Mouse (Mus musculus): ENCODE data around the gene Apip. TPM values are rescaled to one million over a fixed set of nuclear protein-coding genes. Genes with fewer than 3 reads are reported as not detected.
A peak's percentile ranks its signal among the peaks of the same experiment; 100 is the strongest.

The Apip gene
- polyA plus RNA-seq, 1 experiment from 2014 or later: 70.4 TPM

DNA sequence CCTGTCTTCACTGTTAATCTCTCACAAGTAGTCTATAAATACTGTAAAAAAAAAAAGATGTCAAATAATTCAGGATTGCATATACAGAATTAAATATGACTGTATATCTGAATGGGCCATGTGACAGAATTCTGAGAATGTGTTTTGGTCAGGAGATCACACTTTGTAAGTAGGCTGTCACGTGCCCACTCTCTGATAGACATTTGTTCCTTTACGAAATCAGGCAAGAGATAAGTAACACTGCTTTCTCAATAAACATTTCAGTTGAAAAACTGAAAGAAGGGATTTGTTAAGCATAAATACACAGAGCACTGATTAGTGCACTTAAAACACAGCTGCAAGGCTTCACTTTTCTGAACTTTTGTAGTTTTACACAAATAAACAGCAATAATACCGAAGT, 2.9 kb upstream of the Apip start:
- Histone ChIP-seq H3K36me3 (ENCODE audit: insufficient read depth, low read length) (no peaks in the 10 kb centered on the region), H3K4me1 (ENCODE audit: insufficient read depth, low read depth, low read length) (no peaks in the 10 kb centered on the region), H3K27ac (ENCODE audit: low read length) (no peak overlapping the region), H3K4me2 (replicated peaks; ENCODE audit: low read depth, low read length) (no peak overlapping the region), H3K9ac (replicated peaks; ENCODE audit: low read depth) (no peak overlapping the region), H3K4me3 (ENCODE audit: low read depth, low read length) (no peak overlapping the region), H3K9me3 (ENCODE audit: low read length) (no peaks in the 10 kb centered on the region), H3K27me3 (replicated peaks; ENCODE audit: insufficient read depth, low read length) (no peaks in the 10 kb centered on the region)
- ATAC-seq: no peak
- DNase-seq (ENCODE audit: low spot score): peak; percentile 74
- 35% methylated on average over 3 of the region's 3 CpGs for WGBS
- no peak for TF ChIP-seq CTCF (IDR thresholded peaks at IDR 0.05)
- no peak for TF ChIP-seq EP300 (IDR thresholded peaks at IDR 0.05)

DNA sequence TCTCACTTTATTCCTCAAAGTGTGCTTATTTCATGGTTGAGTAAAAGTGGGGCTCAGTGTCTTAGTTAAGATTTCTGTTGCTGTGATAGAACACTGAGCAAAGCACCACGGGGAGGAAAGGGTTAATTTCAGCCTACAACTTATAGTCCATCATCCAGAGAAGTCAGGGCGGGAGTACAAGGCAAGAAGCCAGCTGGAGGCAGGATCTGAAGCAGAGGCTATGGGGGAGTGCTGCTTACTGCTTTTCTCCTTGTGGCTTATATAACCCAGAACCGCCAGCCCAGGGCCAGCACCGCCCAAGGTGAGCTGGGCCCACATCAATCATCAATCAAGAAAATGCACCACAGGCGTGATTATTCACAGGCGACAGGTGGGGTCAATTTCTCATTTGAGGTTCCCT, 7.6 kb downstream of the Apip start:
- TF ChIP-seq EP300 (IDR thresholded peaks at IDR 0.05) (no peak), CTCF (IDR thresholded peaks at IDR 0.05) (no peak)
- no peak overlapping the region for H3K9ac ChIP-seq (replicated peaks; ENCODE audit: low read depth)
- H3K9me3 ChIP-seq (ENCODE audit: low read length): no peaks in the 10 kb centered on the region
- H3K36me3 ChIP-seq (ENCODE audit: insufficient read depth, low read length): no peaks in the 10 kb centered on the region
- ATAC-seq (no peak), DNase-seq (ENCODE audit: low spot score) (no peak)
- no peaks in the 10 kb centered on the region for H3K4me1 ChIP-seq (ENCODE audit: insufficient read depth, low read depth, low read length)
- no peak overlapping the region for H3K4me3 ChIP-seq (ENCODE audit: low read depth, low read length)
- H3K27ac ChIP-seq (ENCODE audit: low read length): no peak overlapping the region
- H3K27me3 ChIP-seq (replicated peaks; ENCODE audit: insufficient read depth, low read length): no peaks in the 10 kb centered on the region
- H3K4me2 ChIP-seq (replicated peaks; ENCODE audit: low read depth, low read length): no peak overlapping the region
- 53% methylated on average over 6 of the region's 6 CpGs for WGBS

DNA sequence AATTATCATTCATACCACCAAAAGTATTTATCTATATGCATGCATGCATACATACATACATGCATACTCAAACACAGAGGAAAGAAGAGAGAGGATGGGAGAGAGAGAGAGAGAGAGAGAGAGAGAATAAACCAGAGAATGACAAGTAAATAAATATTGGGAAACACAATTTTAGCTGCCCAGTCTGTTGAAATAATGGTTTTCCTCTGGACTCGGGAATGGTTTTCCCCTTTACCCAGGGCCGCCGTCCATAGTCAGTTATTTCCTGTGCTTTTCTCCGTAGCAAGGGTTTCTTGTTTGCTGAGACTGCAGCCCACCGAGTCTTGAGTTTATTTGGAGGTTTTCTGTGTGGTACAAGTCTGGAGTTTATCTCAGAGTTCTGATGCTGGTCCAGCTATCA, 8.2 kb downstream of the Apip start:
- ATAC-seq (no peak), DNase-seq (ENCODE audit: low spot score) (peak; percentile 32)
- no peaks in the 10 kb centered on the region for H3K4me1 ChIP-seq (ENCODE audit: insufficient read depth, low read depth, low read length)
- H3K4me2 ChIP-seq (replicated peaks; ENCODE audit: low read depth, low read length): no peak overlapping the region
- H3K27ac ChIP-seq (ENCODE audit: low read length): no peak overlapping the region
- WGBS: 36% methylated on average over 5 of the region's 5 CpGs
- no peak overlapping the region for H3K9ac ChIP-seq (replicated peaks; ENCODE audit: low read depth)
- TF ChIP-seq CTCF (IDR thresholded peaks at IDR 0.05): no peak
- no peak for TF ChIP-seq EP300 (IDR thresholded peaks at IDR 0.05)
- no peak overlapping the region for H3K4me3 ChIP-seq (ENCODE audit: low read depth, low read length)
- H3K9me3 ChIP-seq (ENCODE audit: low read length): no peaks in the 10 kb centered on the region
- H3K27me3 ChIP-seq (replicated peaks; ENCODE audit: insufficient read depth, low read length): no peaks in the 10 kb centered on the region
- no peaks in the 10 kb centered on the region for H3K36me3 ChIP-seq (ENCODE audit: insufficient read depth, low read length)

DNA sequence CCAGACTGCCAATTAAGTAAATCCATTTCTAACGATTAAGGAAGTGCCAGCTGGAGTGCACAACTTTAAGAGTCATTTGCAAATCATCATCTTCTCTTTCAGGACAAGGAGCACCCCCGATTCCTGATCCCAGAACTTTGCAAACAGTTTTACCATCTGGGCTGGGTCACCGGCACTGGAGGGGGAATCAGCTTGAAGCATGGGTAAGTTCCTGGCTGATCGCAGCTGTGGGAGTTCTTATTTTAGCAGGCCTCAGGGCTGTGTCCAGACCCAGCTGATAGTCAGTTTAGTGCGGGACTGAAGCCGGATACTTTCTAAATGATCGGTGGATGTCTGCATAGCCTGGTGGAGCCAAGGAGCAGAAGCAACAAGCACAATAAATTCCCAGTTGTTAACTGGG, 9.4 kb downstream of the Apip start:
- no peak overlapping the region for H3K4me2 ChIP-seq (replicated peaks; ENCODE audit: low read depth, low read length)
- no peaks in the 10 kb centered on the region for H3K36me3 ChIP-seq (ENCODE audit: insufficient read depth, low read length)
- H3K9me3 ChIP-seq (ENCODE audit: low read length): no peaks in the 10 kb centered on the region
- TF ChIP-seq CTCF (IDR thresholded peaks at IDR 0.05): no peak
- no peak for TF ChIP-seq EP300 (IDR thresholded peaks at IDR 0.05)
- H3K27ac ChIP-seq (ENCODE audit: low read length): no peak overlapping the region
- ATAC-seq (peak; percentile 43), DNase-seq (ENCODE audit: low spot score) (peak; percentile 11)
- no peak overlapping the region for H3K9ac ChIP-seq (replicated peaks; ENCODE audit: low read depth)
- 62% methylated on average over 7 of the region's 7 CpGs for WGBS
- H3K4me3 ChIP-seq (ENCODE audit: low read depth, low read length): no peak overlapping the region
- H3K4me1 ChIP-seq (ENCODE audit: insufficient read depth, low read depth, low read length): no peaks in the 10 kb centered on the region
- no peaks in the 10 kb centered on the region for H3K27me3 ChIP-seq (replicated peaks; ENCODE audit: insufficient read depth, low read length)

- TF ChIP-seq EP300 (IDR thresholded peaks at IDR 0.05) (no peak), CTCF (IDR thresholded peaks at IDR 0.05) (peak; percentile 74)
- Histone ChIP-seq H3K36me3 (ENCODE audit: insufficient read depth, low read length) (peaks cover 3% of the 10 kb centered on the region; the same call in 1 of the 2 replicates), H3K4me3 (ENCODE audit: low read depth, low read length) (no peak overlapping the region), H3K9ac (replicated peaks; ENCODE audit: low read depth) (no peak overlapping the region), H3K4me2 (replicated peaks; ENCODE audit: low read depth, low read length) (no peak overlapping the region), H3K4me1 (ENCODE audit: insufficient read depth, low read depth, low read length) (no peaks in the 10 kb centered on the region), H3K27ac (ENCODE audit: low read length) (no peak overlapping the region), H3K9me3 (ENCODE audit: low read length) (no peaks in the 10 kb centered on the region), H3K27me3 (replicated peaks; ENCODE audit: insufficient read depth, low read length) (no peaks in the 10 kb centered on the region)
- ATAC-seq: no peak
- peak; percentile 66 for DNase-seq (ENCODE audit: low spot score)
- WGBS: 57% methylated on average over 5 of the region's 5 CpGs
These were observed 11.0 kb downstream of the Apip start for GRCm38 (mm10) chr2:103084451-103084850.

DNA sequence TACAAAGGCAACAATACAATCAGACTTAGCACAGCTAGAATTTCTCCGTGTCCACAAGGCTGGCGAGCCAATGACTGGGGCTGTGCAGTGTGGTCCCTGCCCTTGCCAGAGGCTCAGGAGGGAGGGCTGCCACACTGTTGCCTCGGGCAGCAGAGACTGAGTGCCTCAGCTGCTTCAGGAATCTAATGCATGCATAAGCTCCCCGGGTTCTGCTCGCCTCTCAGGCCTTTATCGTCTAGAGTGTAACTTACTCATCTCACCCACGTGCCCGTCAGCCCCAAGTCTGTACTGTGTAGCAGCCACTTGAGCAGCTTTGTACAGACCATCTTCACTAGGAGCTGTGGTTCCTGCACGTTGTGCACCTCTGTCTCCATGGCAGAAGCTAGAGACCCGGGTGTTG, 12.2 kb downstream of the Apip start:
- Histone ChIP-seq H3K4me1 (ENCODE audit: insufficient read depth, low read depth, low read length) (no peaks in the 10 kb centered on the region), H3K27me3 (replicated peaks; ENCODE audit: insufficient read depth, low read length) (no peaks in the 10 kb centered on the region), H3K9ac (replicated peaks; ENCODE audit: low read depth) (no peak overlapping the region), H3K4me2 (replicated peaks; ENCODE audit: low read depth, low read length) (no peak overlapping the region), H3K36me3 (ENCODE audit: insufficient read depth, low read length) (peaks cover 5% of the 10 kb centered on the region; the same call in 1 of the 2 replicates), H3K9me3 (ENCODE audit: low read length) (no peaks in the 10 kb centered on the region), H3K27ac (ENCODE audit: low read length) (no peak overlapping the region), H3K4me3 (ENCODE audit: low read depth, low read length) (no peak overlapping the region)
- no peak for DNase-seq (ENCODE audit: low spot score)
- TF ChIP-seq CTCF (IDR thresholded peaks at IDR 0.05): no peak
- TF ChIP-seq EP300 (IDR thresholded peaks at IDR 0.05): no peak
- ATAC-seq: no peak
- 76% methylated on average over 10 of the region's 10 CpGs for WGBS

GRCm38 (mm10) chr2:103086432-103086831, 13.0 kb downstream of the Apip start:
- DNase-seq (ENCODE audit: low spot score): peak; percentile 72
- Histone ChIP-seq H3K36me3 (ENCODE audit: insufficient read depth, low read length) (peaks cover 5% of the 10 kb centered on the region; the same call in 1 of the 2 replicates), H3K9ac (replicated peaks; ENCODE audit: low read depth) (no peak overlapping the region), H3K27me3 (replicated peaks; ENCODE audit: insufficient read depth, low read length) (no peaks in the 10 kb centered on the region), H3K4me1 (ENCODE audit: insufficient read depth, low read depth, low read length) (no peaks in the 10 kb centered on the region), H3K4me2 (replicated peaks; ENCODE audit: low read depth, low read length) (no peak overlapping the region), H3K27ac (ENCODE audit: low read length) (no peak overlapping the region), H3K4me3 (ENCODE audit: low read depth, low read length) (no peak overlapping the region), H3K9me3 (ENCODE audit: low read length) (no peaks in the 10 kb centered on the region)
- peak; percentile 86 for TF ChIP-seq CTCF (IDR thresholded peaks at IDR 0.05)
- no peak for TF ChIP-seq EP300 (IDR thresholded peaks at IDR 0.05)
- ATAC-seq: no peak
- 0% methylated on average over 1 of the region's 1 CpGs for WGBS
